ENCODE assay signal across 18 mouse cellular contexts in genomic region chr9:49472126-49472525, GRCm38 (mm10). TPM values are rescaled to one million over a fixed set of nuclear protein-coding genes. Genes with fewer than 3 reads are reported as not detected.
"Had no signal": no experiment of that assay in that cellular context is flagged by ENCODE, and none has a peak within 500 bp of the region (broad histone marks: within the 10 kb centered on the region; RNA-seq: fewer than 3 reads in every experiment).

No protein-coding gene starts in this region.

- H3K4me1 ChIP-seq: neural tube, embryonic 13.5 days; stomach, embryonic 15.5 days had no signal

- H3K9ac ChIP-seq: neural tube, embryonic 13.5 days; neural tube, embryonic 15.5 days; stomach, embryonic 15.5 days had no signal

- H3K4me3 ChIP-seq: neural tube, embryonic 13.5 days; neural tube, embryonic 15.5 days; stomach, embryonic 15.5 days had no signal

- H3K36me3 ChIP-seq: neural tube, embryonic 13.5 days; neural tube, embryonic 15.5 days; stomach, embryonic 15.5 days had no signal

- H3K4me2 ChIP-seq: neural tube, embryonic 13.5 days; neural tube, embryonic 15.5 days; stomach, embryonic 15.5 days had no signal

- H3K9me3 ChIP-seq: neural tube, embryonic 13.5 days; neural tube, embryonic 15.5 days; stomach, embryonic 15.5 days had no signal

- DNase-seq: retina, postnatal 1 day; right cerebral cortex, adult 18-20 months; right cerebral cortex, postnatal 14 days; right cerebral cortex, postnatal 25 days; right cerebral cortex, postnatal 4 days; spleen, adult 18-20 months; thymus, adult 18-20 months; thymus, adult 2 months; thymus, postnatal 14 days; thymus, postnatal 25 days; thymus, postnatal 36 days; thymus, postnatal 4 days had no signal

- H3K27me3 ChIP-seq: neural tube, embryonic 13.5 days; neural tube, embryonic 15.5 days; stomach, embryonic 15.5 days had no signal

- H3K27ac ChIP-seq: neural tube, embryonic 13.5 days; neural tube, embryonic 15.5 days; stomach, embryonic 15.5 days; stomach, postnatal 0 days had no signal

RNA-seq across cellular contexts. Expression of gene Ankk1, which starts 45.3 kb away (rescaled TPM):
- polyA plus RNA-seq: neural tube, embryonic 13.5 days; neural tube, embryonic 15.5 days; small intestine, adult 2 months; spleen, adult 2 months had no signal
